Mouse (Mus musculus): ENCODE measurements around the gene Gm10160.
"Not testable (repeated sequence)": the region's sequence is repeated elsewhere in the genome, so short reads cannot be mapped to it uniquely, and the experiment has no call there.

Gm10160 gene

DNA sequence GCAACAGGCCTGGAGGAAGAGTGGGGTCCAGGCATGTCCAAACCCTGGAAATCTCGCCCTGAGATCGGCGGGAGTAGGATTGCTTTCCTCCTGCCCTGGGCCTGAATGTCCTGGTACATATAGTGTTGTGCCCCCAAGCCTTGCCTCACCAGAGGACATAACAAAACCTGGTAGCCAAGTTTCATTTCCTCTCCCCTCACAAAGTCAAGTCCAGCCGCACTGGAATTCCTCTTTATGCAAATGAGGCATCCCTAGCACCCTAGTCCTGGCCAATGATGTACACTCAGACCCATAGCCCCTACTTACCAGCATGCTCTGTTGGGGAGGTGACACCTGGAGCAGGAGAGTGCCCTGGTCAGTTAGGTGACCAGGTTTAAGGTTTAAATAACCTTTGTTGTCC, 627 bp upstream of the Gm10160 start:
- no peak for DNase-seq

DNA sequence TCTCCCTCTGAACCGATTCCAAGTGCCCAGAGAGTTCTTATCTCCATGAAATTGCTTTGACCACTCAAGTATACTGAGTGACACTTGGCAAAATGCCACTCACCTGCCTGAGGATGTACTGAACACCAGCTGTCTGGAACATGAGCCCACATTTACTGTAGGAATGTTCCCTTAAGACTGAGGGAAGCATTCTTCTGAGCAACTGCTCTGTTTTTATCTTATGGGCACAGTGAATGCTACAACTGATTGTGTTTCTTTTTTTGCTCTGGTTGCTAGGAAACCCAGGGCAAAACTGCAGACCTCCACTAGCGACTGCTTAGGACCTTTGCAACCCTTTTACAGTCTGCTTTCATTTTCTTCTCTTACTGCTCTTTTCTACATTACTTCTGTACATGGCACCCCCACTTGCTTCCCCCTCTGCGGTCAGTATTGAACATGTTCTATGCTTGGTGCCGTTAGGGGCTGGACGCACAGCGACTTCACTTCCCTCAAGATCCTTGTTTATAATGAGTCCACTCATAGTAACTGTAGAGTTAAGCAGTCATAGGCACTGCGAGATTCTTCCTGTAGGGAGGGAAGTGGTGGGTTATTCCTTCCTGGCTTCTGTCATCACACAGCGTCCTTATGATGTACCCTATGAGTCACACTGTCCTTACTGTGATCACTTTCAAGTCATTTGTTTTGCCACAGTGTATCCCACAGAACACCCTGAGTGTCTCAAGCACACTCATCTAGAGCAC, 856 bp downstream of the Gm10160 start:
- no peak for DNase-seq

- no peak for DNase-seq
Measured at GRCm38 (mm10) chr7:81851706-81852105, 3.9 kb downstream of the Gm10160 start.

DNA sequence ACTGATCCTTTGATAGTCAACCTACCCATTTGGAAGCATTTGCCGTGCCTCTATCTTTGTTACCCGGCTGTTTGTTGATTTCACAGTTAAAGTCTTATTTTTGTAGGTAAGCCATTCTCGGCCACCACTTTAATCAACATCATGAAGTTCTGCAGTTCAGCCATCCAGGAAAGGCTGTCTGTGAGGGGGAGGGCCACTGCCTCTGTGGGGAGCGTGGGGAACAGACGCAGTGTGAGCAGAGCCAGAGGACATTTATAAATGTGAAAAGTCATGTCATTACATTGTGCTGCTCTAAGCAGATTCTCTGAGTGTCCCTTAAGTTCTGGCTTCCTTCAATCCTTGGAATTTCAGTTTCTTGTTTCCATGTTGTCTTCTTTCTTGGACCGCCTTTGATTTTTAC, 5.4 kb downstream of the Gm10160 start:
- DNase-seq: no peak

- DNase-seq: no peak
Measured at GRCm38 (mm10) chr7:81849633-81850032, 6.0 kb downstream of the Gm10160 start.

- no peak for DNase-seq
Measured at GRCm38 (mm10) chr7:81849214-81849613, 6.4 kb downstream of the Gm10160 start.

DNA sequence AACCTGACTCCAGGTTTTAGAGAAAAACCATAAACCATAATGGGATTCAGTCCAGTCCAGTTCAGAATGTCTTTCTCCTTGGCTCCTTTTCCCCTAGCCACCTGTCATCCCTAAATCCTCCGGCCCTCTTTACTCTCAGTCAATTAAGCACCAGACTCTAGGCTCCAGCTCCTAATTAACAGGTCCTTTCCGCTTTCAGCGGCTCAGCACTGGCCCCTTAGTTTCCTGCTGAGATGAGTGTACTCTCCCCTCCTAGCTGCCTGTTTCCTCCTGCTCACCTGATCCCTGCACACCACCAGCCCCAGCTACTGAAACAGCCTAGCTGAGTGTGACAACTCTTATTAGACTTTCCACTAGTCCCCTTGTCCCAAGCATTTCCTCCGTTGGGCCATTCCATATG, 7.8 kb downstream of the Gm10160 start:
- DNase-seq: peak; percentile 25

DNA sequence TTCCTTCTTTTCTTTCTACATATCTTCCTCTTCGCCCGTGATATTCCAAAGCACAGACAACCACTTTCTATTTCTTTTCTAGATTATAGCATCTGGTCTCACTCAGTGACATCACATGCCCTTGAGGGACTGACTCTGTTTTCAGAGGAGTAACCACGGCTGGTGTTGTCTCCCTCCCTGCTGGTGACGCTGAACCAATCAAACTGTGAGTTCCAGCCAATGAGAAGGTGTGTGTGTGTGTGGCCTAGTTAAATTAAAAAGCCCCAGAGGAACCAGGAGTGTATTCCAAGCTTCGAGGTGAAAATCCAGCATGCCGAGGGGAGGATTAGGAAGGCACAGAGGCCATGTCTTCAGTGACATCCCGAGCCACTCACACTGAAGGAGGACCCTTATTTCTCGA, 8.6 kb downstream of the Gm10160 start:
- DNase-seq: no peak

DNA sequence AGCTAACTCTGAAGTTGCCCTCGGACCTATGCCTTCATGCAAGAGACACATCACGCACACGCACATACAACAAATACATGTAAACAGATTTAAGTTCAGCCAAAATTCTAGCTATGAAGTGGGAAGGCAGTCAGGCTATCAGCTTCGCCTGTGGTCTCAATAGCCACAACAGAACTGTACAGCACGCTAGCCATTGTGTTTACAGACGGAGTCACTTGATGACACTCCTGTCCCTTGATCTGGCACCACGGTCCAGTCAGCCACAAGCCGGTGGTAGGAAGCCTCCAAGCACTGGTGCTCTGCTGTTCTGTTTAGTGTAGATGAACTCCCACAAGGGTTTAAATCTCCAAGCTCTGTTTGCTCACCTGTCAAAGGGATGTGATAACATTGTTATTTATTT, 9.6 kb downstream of the Gm10160 start:
- no peak for DNase-seq

DNA sequence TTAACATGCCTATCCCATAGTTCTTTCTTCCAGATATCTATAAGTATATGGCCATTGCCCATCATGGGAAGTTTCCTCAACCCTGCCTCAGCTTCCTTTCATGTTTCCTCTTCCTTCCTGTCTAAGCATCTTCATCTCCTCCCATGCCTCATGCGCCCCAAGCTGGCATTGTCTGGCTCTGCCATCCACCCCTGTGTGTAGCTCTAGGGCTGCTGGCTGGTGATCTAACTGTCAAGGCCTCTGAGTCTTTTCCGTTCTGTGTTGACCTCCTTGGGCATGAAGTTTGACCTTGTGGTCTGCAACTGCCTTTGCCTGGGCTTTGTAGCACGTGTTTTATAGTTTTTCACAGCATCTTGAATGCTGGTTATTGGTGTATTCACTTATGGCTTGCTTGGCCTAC, 10.3 kb downstream of the Gm10160 start:
- DNase-seq: no peak

DNA sequence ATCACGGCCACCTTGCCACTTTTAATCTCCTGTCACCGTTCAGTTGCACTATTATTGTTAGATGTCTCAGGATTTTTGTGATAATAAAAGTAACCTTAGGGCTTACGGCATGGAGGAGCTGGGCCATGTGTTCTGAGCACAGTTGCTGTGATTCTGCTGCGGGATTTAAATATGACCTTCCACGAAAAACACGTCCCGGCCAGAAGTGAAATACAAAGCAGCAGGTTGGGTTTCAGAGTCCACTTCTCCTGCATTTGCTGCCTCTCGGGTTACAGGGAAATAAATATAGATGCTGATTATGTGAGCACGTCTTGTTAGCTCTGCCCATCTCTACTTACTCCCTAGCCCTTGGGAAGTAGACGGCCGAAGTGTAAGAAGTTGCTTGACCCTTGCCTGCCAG, 10.8 kb downstream of the Gm10160 start:
- DNase-seq: no peak

DNA sequence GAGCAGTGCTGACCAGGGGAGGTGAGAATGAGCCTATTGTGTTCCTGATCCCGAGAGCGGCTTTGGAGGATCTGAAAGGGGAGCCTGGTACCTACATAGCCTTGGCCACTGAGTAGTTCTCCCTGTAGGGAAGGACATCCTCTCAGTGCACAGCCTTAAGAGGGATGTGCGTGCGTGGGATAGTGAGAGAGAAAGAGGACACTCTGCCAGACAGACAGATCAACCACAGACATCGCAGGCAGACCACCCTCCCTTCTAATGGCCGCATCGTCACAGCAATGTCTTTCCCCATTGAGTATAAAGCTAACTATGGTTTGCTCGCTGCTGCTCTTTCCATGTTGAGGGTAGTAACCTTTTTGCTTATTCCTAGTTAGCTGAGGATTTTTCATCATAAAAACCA, 11.7 kb downstream of the Gm10160 start:
- no peak for DNase-seq

DNA sequence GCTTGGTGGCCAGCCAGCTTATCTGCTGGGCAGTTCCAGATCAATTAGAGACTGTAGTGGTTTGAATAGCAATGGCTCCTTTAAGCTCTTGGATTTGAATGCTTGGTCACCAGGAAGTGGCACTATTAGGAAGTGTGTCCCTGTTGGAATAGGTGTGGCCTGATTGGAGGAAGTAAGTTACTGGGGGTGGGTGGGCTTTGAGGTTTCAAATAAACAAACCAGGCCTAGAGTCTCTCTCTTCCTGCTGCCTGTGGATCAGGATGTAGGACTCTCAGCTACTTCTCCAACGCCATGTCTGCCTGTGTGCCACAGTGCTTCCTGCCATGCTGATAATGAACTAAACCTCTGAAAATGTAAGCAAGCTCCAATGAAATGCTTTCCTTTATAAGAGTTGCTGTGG, 12.6 kb downstream of the Gm10160 start:
- DNase-seq: no peak

DNA sequence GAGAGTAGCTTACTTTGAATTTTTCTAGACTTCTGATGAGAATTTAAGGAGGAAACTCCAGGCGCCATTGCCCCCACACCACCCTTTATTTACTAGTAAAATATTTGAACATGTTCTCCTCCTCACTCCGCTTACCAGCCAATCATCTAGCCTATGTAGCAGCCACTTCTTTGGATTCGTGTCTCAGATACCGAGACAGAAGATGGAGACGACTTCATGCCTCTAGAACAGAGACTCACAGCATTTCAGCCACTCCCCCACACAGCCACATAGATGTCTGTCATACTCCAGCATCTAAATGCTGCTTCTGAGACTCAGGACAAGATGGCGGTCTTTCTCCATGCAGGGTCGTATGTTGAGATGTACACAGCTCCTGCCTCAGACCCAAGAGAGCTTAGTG, 13.5 kb downstream of the Gm10160 start:
- no peak for DNase-seq

DNA sequence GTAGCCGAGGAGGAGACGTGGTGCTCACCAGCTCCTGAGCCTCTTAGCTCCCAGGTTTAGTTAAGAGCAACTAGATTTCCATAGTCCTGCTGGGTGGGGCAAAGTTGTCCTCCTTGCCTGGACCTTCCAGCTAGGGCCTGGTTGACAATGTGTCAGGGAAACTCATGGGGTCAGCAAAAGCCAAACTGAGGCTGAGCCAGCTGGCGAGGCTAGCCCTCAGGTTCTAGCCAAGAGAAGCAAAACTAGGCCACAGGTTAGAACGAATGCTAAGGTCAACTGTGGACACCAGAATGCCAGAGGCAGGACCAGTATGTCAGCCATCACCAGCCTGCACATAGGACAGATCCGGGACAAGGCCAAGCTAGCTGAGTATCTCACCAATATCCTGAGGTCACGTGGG, 14.2 kb downstream of the Gm10160 start:
- DNase-seq: no peak

- DNase-seq: no peak
Measured at GRCm38 (mm10) chr7:81840661-81841181, 14.9 kb downstream of the Gm10160 start.

DNA sequence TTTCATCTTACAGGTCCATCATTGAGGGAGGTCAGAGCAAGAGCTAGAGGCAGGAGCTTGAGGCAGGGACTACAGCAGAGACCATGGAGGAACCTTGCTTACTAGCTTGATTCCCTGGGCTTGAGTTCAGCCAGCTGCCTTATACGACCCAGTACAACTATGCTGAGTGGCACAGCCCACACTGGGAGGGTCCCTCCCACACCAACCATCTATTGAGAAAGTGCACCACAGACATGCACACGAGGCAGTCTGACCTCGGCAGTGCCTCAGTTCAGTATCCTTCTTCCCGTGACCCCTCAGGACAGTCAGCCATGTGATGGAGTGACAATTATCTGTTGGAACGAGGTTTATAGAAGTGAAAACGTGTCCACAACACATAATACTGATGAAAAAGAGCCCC, 15.8 kb downstream of the Gm10160 start:
- no peak for DNase-seq

DNA sequence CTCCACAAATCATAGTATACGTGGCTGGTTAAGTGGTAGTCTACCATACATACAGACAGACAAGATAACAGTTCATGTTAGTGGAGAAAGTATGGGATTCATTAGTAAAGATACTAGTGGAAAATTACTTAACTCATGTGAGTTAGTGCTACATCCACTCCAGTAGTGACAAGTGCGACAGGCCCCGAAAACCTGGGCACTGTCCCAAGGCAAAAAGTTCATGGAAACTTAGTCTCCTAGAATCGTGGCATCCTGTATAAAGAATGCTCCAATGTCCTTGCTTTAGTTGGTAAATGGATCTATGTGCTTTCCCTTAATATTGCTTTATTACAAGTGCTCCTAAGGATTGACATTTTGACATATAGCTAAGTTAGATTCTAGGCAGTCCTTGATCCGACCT, 17.8 kb downstream of the Gm10160 start:
- not testable (repeated sequence) for DNase-seq

DNA sequence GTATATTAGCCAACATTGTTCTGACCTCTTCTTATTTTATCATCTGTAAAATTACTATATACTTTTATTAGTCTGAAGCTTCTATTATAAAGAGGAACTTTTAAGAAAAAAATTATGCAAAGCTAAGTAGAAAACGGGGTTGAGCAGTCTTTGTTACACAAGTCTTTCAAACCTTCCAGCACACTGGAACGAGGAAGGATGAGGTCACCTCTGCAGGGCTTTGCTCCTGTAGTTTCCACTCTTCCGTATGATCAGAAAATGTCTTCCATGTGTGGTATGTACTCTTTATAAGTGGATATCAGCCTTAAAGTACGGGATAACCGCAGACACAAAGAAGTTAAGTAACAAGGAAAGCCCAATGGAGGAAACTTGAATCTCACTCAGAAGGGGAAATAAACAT, 20.2 kb downstream of the Gm10160 start:
- no peak for DNase-seq

DNA sequence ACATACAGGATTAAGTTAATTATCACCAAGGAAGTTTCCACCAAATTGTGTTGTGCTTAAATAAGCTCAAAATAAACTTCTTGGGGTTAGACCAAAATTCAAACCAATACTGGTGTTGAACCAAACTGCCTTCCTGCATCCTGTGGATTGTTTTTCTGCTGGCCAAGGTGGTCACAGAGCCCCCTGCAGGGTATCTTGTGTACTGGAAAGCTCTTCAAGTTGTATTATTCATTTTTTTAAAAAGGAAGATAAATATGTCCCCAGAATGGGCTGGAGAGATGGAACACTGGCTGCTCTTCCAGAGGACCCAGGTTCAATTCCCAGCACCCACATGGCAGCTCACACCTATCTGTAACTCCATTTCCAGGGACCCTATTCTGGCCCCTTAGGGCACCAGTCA, 20.7 kb downstream of the Gm10160 start:
- no peak for DNase-seq

GRCm38 (mm10) chr7:81829379-81829894, 26.2 kb downstream of the Gm10160 start, which contains the start of gene Btbd1:
Btbd1 (minus strand) TSS chr7:81829431.
- DNase-seq: peak; percentile 56

GRCm38 (mm10) chr7:81828681-81829378, 26.8 kb downstream of the Gm10160 start:
- DNase-seq: peak; percentile 30

DNA sequence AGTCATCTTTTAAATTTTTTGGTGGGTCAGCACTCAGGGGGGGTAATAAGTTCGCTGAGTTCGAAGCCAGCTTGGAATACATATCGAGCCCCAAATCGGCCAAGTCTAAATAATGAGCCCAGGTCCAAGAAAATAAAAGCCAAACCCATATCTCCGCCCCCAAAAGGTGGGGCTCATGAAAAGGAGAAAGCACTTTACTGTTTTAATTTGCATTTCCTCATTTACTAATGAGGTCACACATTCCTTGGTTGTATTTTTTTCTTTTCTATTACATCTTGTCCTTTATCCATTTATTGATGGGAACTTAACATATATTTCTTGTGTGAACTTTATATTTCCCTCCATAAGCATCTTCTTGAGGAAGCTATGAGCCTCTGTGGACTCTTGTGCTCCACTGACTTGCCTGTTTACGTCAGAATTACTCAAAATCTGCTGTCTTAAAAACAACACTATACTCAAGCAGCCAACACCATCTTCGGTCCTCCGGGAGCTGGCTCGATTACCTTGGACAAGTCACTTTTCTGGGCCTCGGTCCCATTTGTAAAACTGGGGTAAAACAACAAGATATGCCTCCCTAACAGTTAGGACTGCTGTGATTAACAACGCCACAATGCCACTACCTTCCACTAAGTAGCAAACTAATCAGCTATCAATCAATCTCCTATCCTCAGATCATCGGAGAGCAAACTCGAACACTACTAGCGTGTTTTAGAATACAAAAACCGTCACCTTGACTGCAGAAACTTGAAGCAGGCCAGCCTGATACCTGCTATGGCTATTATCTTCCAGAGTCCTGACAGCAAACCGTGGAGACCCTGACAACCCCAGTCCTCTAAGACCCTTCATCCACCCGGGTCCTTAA, 27.6 kb downstream of the Gm10160 start:
- DNase-seq: no peak
